Mouse (Mus musculus) liver, postnatal 0 days (tissue): Measurements from ENCODE around the gene Ensa. TPM values are rescaled to one million over a fixed set of nuclear protein-coding genes. Genes with fewer than 3 reads are reported as not detected.
"Not testable (repeated sequence)": the region's sequence is repeated elsewhere in the genome, so short reads cannot be mapped to it uniquely, and the experiment has no call there.

ENCODE experiments used
- ATAC-seq: fragments of 200-750 bp; cut with Nextera tagmentation; 2 replicates; pipeline ENCODE4 v1.8.0; 2017; ENCODE audit warnings: mild to moderate bottlenecking, moderate library complexity
- DNase-seq: peaks from one replicate; pipeline ENCODE4 v3.0.0-alpha.2; 2016
- H3K27ac ChIP-seq: fragments of 300-500 bp; sonication (generic); 2 replicates; pipeline ENCODE4 v1.5.1; 2014; ENCODE audit warnings: antibody characterized with exemption, moderate library complexity, mild to moderate bottlenecking, low read depth
- H3K27me3 ChIP-seq: fragments of 300-500 bp; sonication (generic); 2 replicates; pipeline ENCODE4 v1.6.1; 2014; ENCODE audit warnings: low read length, control low read depth, mixed read lengths; ENCODE audit not compliant: insufficient read depth
- H3K36me3 ChIP-seq: fragments of 300-500 bp; sonication (generic); replicated peaks from 2 replicates; pipeline ENCODE4 v1.6.1; 2014; ENCODE audit warnings: mild to moderate bottlenecking, control low read depth, low read length, moderate library complexity, mixed read lengths; ENCODE audit not compliant: insufficient read depth
- H3K4me1 ChIP-seq: fragments of 300-500 bp; sonication (generic); 2 replicates; pipeline ENCODE4 v1.6.1; 2014; ENCODE audit warnings: antibody characterized with exemption, mild to moderate bottlenecking, control low read depth; ENCODE audit not compliant: insufficient read depth
- H3K4me2 ChIP-seq: fragments of 300-500 bp; sonication (generic); 2 replicates; pipeline ENCODE4 v1.6.1; 2014; ENCODE audit warnings: low read depth, mild to moderate bottlenecking, low read length, moderate library complexity, mixed read lengths
- H3K4me3 ChIP-seq: fragments of 300-500 bp; sonication (generic); 2 replicates; pipeline ENCODE4 v1.5.1; 2014; ENCODE audit warnings: low read depth, low read length
- H3K9ac ChIP-seq: fragments of 300-500 bp; sonication (generic); replicated peaks from 2 replicates; pipeline ENCODE4 v1.6.1; 2014; ENCODE audit warnings: mild to moderate bottlenecking, moderate library complexity
- H3K9me3 ChIP-seq: fragments of 300-500 bp; sonication (generic); 2 replicates; pipeline ENCODE4 v1.6.1; 2016; ENCODE audit warnings: mild to moderate bottlenecking, control low read depth, low read length, mixed read lengths
- CTCF ChIP-seq: sonication (generic); IDR thresholded peaks from 2 replicates; pipeline ENCODE4 v1.5.1; 2016; ENCODE audit warnings: antibody characterized with exemption, low read depth
- EP300 ChIP-seq: IDR thresholded peaks from 2 replicates; pipeline ENCODE4 v1.6.1; 2016; ENCODE audit warnings: antibody characterized with exemption, low read depth, mild to moderate bottlenecking
- WGBS: fragments of 180-500 bp; shearing (Covaris S2); extraction: QIAGEN DNeasy Blood & Tissue Kit; methylation state at CpG from one replicate; pipeline ENCODE4 v1.1.7; 2014; ENCODE audit not compliant: insufficient replicate concordance; 5-methylcytosine and 5-hydroxymethylcytosine counted together
- polyA plus RNA-seq: library from polyadenylated mRNA; unstranded; fragments of >200 nt; fragmentation: Nextera tagmentation; extraction: Ambion mirVana; gene quantifications from 2 replicates; pipeline ENCODE4 v1.2.1, GENCODE M21; 2015

Gene Ensa
- polyA plus RNA-seq, 1 experiment from 2014 or later = 23.9 TPM

DNA sequence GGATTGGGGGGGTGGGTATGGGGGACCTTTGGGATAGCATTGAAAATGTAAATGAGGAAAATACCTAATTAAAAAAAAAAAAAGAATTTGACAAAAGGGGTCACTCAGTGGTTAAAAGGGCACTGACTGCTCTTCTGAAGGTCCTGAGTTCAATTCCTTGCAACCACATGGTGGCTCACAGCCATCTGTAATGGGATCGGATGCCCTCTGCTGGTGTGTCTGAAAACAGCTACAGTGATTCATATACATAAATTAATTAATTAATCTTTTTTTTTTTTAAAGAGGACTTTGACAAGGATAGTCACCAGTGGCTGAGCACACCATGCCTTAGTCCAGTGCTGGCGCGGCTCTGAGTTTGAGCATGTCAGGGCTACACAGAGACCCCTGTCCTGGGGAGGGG is 45.6 kb downstream of the Ensa start:
- H3K9me3 ChIP-seq, H3K27ac ChIP-seq, H3K27me3 ChIP-seq, H3K4me2 ChIP-seq, ATAC-seq, DNase-seq, H3K36me3 ChIP-seq, H3K9ac ChIP-seq, H3K4me3 ChIP-seq: not testable (repeated sequence)
- peaks cover 71% of the 10 kb centered on the region for H3K4me1 ChIP-seq
- peak; percentile 27 for TF ChIP-seq CTCF
- WGBS = 94% methylated on average over 3 of the region's 3 CpGs

DNA sequence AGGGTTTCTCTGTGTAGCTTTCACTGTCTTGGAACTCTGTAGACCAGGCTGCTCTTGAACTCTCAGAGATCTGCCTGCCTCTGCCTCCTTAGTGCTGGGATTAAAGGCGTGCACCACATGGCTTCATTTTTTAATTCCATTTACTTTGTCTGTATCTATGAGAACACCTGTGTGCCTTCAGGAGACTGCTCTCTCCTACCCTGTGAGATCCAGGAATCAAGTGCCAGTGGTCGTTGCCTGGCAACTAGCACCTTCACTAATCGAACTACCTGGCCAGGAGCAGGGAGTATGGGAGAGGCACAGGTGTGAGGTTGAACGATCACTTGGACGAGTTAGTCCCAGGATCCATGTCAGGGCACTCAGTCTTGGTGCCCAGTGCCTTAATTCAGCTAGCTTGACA is 46.4 kb downstream of the Ensa start:
- Histone ChIP-seq H3K27ac (peak overlapping the region; percentile 98; the same call in 1 of the 2 replicates), H3K4me1 (peaks cover 71% of the 10 kb centered on the region), H3K4me2 (no peak overlapping the region), H3K9me3 (no peaks in the 10 kb centered on the region), H3K27me3 (no peaks in the 10 kb centered on the region), H3K36me3 (0 out of 2 replicates have a peak, but pooled peaks cover 3% of the 10 kb centered on the region), H3K4me3 (no peak overlapping the region), H3K9ac (no peak overlapping the region)
- 86% methylated on average over 5 of the region's 5 CpGs for WGBS
- TF ChIP-seq CTCF (no peak), EP300 (no peak)
- DNase-seq (no peak), ATAC-seq (no peak)

DNA sequence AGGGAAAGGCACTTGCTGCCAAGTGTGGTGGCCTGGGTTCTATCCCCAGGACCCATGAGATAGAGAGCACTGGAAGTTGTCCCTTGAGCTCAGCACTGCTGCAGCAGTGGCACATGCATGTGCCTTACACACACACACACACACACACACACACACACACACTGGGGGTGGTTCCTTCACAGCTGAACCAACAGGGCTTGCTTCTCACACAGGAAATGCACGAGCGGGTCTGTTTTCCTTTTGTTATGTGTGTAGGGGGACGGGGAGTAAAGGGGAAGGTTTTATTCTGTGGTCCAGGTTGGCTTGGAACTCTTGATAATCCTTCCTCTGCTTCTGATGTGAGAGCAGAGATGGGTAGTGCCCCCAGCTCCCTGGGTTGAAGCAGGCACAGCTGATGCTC is 47.7 kb downstream of the Ensa start:
- 33% methylated on average over 3 of the region's 3 CpGs for WGBS
- TF ChIP-seq CTCF (no peak), EP300 (no peak)

DNA sequence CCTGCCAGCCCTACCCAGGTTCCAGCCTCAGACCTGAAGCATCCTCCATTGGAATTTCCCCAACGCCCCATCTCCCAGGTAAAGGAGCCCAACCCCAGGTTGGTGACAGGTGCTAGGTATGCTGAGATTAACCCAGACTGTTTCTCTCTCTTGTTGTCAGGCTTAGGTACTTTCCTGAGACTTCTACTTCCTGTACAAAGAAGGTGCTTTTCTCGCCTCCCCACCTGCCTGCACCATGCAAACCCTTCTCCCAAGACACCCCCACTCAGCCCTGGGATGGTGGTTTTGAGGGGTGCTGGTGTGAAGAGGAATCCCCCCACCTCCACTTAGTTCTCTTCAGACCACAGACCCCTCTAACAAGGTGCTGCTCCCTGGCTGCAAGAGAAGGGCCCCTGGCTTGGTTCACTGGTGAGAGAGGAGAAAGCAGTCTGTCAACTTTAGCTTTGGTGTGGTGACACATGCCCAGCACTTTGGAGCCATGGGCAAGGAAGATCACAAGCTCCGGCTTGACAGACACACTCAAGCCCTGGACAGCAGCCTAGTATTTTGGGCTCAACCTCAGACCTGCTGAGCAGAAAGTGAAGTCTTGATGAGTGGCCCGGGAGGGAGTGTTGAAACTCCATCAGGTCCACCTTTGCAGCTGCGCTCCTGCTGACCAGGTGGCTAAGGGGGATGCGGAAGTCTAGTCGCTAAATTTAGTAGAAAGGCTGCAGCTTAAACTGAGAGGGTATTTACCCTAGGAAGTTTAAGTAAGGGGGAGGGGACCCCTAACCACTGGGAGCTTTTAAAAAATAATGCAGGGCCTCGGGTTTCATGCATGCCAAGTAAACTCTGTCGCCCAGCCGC is 48.3 kb downstream of the Ensa start:
- DNase-seq = no peak
- peaks cover 60% of the 10 kb centered on the region for H3K4me1 ChIP-seq
- no peak for ATAC-seq
- peak overlapping the region; percentile 34 for H3K4me3 ChIP-seq
- H3K4me2 ChIP-seq = peak overlapping the region; percentile 73
- TF ChIP-seq CTCF = no peak
- no peak for TF ChIP-seq EP300
- WGBS = 42% methylated on average over 10 of the region's 10 CpGs
- no peaks in the 10 kb centered on the region for H3K27me3 ChIP-seq
- H3K9ac ChIP-seq = peak overlapping the region; percentile 79
- H3K9me3 ChIP-seq = no peaks in the 10 kb centered on the region
- 0 out of 2 replicates have a peak, but pooled peaks cover 3% of the 10 kb centered on the region for H3K36me3 ChIP-seq
- H3K27ac ChIP-seq = peak overlapping the region; percentile 98

More for the DNA sequence above, 47.7 kb downstream of the Ensa start:
- 0 out of 2 replicates have a peak, but pooled peaks cover 3% of the 10 kb centered on the region for H3K36me3 ChIP-seq
- H3K9ac ChIP-seq = peak overlapping the region; percentile 34; the same call in 1 of the 2 replicates
- DNase-seq (no peak), ATAC-seq (no peak)
- peaks cover 66% of the 10 kb centered on the region for H3K4me1 ChIP-seq
- peak overlapping the region; percentile 73; the same call in 1 of the 2 replicates for H3K4me2 ChIP-seq
- H3K4me3 ChIP-seq = no peak overlapping the region
- no peaks in the 10 kb centered on the region for H3K9me3 ChIP-seq
- H3K27ac ChIP-seq = peak overlapping the region; percentile 98
- no peaks in the 10 kb centered on the region for H3K27me3 ChIP-seq

DNA sequence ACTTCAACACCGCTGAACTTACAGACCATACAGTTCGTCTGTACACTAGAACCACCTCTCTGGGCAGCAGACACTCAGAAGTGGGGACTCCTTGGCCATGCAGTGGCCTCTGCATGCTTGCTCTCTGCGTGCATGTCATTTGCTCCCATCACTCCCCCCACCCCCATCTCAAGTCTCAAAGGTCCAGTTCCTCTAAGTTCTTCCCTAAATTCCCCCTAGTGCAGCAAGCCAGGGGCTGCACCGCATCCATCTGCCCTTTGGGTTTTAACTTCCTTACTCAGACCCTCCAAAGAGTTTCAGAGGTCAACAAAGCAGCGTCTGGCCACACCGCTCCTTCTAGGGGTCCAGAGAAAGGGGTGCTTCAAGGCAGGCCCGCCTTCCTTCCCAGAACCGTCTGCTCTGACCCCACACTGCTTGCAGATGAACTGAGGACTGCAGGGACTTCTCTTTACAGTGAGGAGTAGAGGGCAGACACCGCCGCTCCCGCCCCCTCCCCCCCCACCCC is 49.0 kb downstream of the Ensa start:
- Histone ChIP-seq H3K4me3 (peak overlapping the region; percentile 34), H3K4me2 (peak overlapping the region; percentile 73), H3K9me3 (no peaks in the 10 kb centered on the region), H3K27ac (peak overlapping the region; percentile 98), H3K4me1 (peaks cover 55% of the 10 kb centered on the region), H3K9ac (peak overlapping the region; percentile 79), H3K27me3 (no peaks in the 10 kb centered on the region), H3K36me3 (0 out of 2 replicates have a peak, but pooled peaks cover 3% of the 10 kb centered on the region)
- DNase-seq = no peak
- ATAC-seq = no peak; the same call in 1 of the 2 replicates
- WGBS = 5% methylated on average over 11 of the region's 11 CpGs
- TF ChIP-seq CTCF (no peak), EP300 (no peak)

DNA sequence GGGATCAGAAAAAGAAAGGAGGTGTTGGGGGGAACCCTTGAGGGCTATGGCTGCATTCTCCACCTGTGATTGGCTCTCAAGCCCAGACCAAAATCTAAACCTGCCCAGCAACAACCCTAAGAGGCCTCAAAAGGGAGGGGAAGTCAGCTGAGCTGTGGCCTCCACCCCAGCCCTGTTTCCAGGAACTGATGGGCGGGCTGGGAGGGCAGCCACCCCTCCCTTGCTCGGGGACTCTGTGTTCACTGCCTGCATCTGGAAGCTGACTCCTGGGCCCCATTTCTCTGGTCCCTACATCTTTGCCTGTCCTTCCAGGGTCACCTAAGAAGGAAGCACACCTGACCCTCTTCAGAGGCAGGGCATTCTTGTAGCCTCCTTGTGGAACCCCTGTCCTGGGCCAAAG is 49.4 kb downstream of the Ensa start:
- Histone ChIP-seq H3K36me3 (0 out of 2 replicates have a peak, but pooled peaks cover 3% of the 10 kb centered on the region), H3K9me3 (no peaks in the 10 kb centered on the region), H3K9ac (peak overlapping the region; percentile 79), H3K4me1 (peaks cover 54% of the 10 kb centered on the region), H3K27ac (peak overlapping the region; percentile 98), H3K4me2 (peak overlapping the region; percentile 73), H3K4me3 (peak overlapping the region; percentile 34), H3K27me3 (no peaks in the 10 kb centered on the region)
- ATAC-seq = peak; percentile 89
- DNase-seq = peak; percentile 90
- TF ChIP-seq CTCF (no peak), EP300 (peak; percentile 87)
- 0% methylated on average over 2 of the region's 2 CpGs for WGBS
